Mouse (Mus musculus) spleen, embryonic (tissue): ENCODE measurements at regions not wholly inside any gene's neighbourhood (a gene's known extent, or its start where the extent isn't known, plus 50 kb on each side); places are given as distances from the start of the nearest gene placed in this dataset.

ENCODE experiments used
- CTCF ChIA-PET: fragments of 350-600 bp; sonication (Branson Sonifier 250); formaldehyde crosslinking; loops from one replicate; lab custom pipeline; 2022; lab: Charles Lee

GRCm38 (mm10) chr17:84031833-84032232, 155.9 kb downstream of the Zfp36l2 start:
- CTCF ChIA-PET, result interaction anchor here (0.6 kb wide), 1 partner anchor 400 kb away, joined by 3 read pairs; no protein-coding TSS in a partner anchor

DNA sequence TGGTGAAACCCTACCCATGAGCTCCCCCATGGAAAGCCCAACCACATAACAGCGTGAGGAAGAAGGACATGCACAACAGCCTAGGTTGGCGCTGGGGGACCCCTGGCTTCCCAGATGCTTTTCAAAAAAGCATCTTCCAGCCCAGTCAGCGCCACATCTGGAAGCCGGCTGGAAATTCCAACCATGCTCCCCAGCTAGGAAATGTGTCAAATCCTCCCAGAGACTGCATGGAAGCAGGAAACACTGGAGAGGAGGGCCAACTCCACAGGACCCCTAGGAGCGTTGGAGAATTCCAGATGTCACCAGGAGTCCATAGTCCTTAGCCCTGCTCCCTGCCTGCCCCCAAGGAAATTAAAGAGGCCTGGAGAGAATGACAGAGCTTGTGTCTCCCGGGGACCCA, 156.4 kb downstream of the Zfp36l2 start:
- CTCF ChIA-PET, result interaction anchor here (0.6 kb wide), 2 partner anchors 12 to 400 kb away, joined by 3 to 5 read pairs; no protein-coding TSS in a partner anchor

GRCm38 (mm10) chr17:84030699-84031098, 157.0 kb downstream of the Zfp36l2 start:
- CTCF ChIA-PET, result no interaction called here

- CTCF ChIA-PET, result interaction anchor here (0.6 to 1.0 kb wide), 4 partner anchors 14 to 593 kb away, joined by 3 read pairs; no protein-coding TSS in a partner anchor
Measured at GRCm38 (mm10) chr17:84028157-84028970, 159.4 kb downstream of the Zfp36l2 start.

GRCm38 (mm10) chr17:84027275-84027674, 160.5 kb downstream of the Zfp36l2 start:
- CTCF ChIA-PET, result interaction anchor here (0.7 kb wide), 1 partner anchor 219 kb away, joined by 3 read pairs; no protein-coding TSS in a partner anchor

DNA sequence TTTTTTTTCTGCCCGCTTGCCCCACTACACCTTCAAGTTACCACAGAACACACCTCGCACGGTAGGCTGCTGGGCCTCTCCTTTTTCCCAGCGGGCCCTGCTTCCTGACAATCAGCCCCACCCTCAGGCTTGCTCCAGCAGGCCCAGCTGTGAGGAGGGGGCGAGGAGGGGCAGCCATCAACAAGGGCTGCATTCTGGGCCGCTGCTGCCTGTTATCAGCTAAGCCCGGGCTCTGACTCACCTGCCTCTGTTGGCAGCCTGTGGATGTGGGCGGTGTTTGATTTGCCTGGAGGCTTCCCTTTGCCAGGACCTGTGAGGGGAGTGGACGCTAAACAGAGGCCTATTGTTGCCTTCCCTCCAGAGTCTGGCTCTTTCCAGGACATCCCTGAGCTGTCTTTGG, 161.6 kb downstream of the Zfp36l2 start:
- CTCF ChIA-PET, result interaction anchor here (1.0 kb wide), 1 partner anchor 28 kb away, joined by 3 read pairs; no protein-coding TSS in a partner anchor

- CTCF ChIA-PET, result interaction anchor here (0.6 kb wide), 1 partner anchor 12 kb away, joined by 11 read pairs; no protein-coding TSS in a partner anchor
Measured at GRCm38 (mm10) chr17:84022358-84022757, 165.4 kb downstream of the Zfp36l2 start.

- CTCF ChIA-PET, result interaction anchor here (0.6 to 0.8 kb wide), 2 partner anchors 223 to 321 kb away, joined by 3 to 10 read pairs; no protein-coding TSS in a partner anchor
Measured at GRCm38 (mm10) chr17:84018817-84019216, 168.9 kb downstream of the Zfp36l2 start.

DNA sequence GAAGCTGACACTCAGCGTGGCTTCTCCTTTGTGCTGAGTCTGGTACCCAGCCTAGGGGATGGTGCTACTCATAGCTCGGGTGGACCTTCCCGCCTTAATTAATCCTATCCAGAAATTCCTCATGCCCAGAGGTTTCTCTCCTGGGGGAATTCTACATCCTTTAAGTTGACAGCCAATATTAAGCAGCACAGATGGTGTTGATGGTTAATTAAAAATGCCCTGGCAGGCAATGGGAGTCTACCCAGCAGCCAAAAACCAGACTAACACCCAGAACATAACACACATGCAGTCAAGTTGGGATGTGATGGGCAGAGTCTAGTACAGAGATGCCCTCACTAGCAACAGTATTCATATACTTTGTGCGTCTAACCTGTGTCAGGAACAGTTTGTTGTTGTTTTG, 169.9 kb downstream of the Zfp36l2 start:
- CTCF ChIA-PET, result no interaction called here

DNA sequence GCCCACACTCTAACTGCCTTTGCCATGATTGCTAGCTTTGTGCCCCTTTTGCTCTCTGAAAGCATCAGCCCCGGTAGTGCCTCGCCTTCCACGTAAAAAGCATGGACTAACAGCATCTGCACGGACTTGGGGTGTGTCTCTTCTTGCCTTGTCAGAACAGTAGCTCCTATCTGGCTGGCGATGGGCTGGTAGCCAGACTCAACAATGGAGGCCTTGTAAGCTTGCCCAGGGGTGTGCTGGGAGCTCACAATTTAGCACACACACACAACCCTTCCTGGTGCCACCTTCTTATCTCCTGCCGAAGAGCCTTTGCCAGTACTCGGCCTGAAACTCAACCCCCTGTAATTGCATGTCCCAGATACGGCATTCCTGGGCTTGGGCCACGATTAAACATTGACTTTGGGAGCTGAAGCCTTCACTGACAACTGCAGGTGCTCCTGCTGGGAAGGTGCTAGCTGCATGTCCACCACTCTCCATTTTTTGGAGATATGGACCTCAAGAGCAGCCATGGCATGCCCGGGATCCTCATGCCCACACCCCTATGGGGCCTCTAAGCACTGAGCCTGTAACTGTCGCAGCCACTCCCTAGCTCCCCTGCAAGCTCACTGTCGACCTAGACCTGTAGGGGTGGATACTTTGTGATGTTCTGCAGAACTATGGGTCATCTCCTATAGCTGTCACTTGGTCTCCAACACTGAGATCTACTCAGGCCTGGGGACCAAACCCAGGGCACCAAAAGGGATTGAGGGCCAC, 166.7 kb upstream of the Haao start:
- CTCF ChIA-PET, result no interaction called here

DNA sequence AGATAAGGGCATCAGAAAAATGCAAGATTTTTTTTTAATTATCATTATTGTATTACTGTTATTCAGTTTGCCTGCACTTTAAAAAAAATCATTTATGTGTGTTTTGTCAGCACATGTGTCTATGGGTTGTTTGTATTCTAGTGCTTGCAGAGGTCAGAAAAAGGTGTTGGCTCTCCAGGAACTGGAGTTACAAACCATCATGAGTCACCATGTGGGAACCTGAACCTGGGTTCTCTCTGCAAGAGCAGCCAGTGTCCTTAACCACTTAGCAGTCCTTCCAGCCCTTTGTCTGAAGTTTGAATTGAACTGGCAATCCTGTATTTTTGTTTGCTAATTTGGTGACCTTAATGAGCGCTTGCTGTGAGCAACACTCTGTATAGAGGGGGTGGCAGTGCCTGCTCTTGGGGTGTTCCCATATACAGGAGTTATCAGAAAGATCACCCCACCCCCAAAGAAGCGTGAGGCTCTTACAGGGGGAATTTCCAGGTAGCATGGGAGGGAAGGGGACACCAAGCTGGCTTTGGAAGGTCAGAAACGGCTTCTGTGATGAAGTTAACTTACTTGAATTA, 162.8 kb upstream of the Haao start:
- CTCF ChIA-PET, result no interaction called here

- CTCF ChIA-PET, result interaction anchor here (0.7 kb wide), 1 partner anchor 231 kb away, joined by 3 read pairs; no protein-coding TSS in a partner anchor
Measured at GRCm38 (mm10) chr17:84009966-84010365, 162.2 kb upstream of the Haao start.

- CTCF ChIA-PET, result interaction anchor here (0.7 to 1.4 kb wide), 2 partner anchors 10 to 110 kb away, joined by 3 to 4 read pairs; no protein-coding TSS in a partner anchor
Measured at GRCm38 (mm10) chr17:84009194-84009593, 161.4 kb upstream of the Haao start.

DNA sequence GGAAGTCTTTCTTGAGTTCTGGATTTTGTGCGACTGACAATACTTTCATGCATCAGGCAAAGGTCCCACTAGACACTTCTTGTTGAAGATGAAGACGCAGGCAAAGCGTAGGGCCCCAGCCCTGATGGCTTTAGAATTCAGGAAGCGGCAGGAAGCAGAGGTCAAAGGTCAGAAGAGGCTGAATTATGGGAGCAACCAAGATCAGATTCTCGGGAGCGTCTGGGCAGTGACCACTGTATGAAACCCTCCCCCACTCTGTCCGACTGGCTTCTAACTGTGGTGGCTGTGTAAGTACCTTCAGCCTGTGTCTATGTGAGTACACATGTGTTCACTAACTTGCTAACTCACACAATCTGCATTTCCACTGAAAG, 160.9 kb upstream of the Haao start:
- CTCF ChIA-PET, result interaction anchor here (0.7 to 1.4 kb wide), 2 partner anchors 9 to 111 kb away, joined by 3 to 4 read pairs; no protein-coding TSS in a partner anchor

DNA sequence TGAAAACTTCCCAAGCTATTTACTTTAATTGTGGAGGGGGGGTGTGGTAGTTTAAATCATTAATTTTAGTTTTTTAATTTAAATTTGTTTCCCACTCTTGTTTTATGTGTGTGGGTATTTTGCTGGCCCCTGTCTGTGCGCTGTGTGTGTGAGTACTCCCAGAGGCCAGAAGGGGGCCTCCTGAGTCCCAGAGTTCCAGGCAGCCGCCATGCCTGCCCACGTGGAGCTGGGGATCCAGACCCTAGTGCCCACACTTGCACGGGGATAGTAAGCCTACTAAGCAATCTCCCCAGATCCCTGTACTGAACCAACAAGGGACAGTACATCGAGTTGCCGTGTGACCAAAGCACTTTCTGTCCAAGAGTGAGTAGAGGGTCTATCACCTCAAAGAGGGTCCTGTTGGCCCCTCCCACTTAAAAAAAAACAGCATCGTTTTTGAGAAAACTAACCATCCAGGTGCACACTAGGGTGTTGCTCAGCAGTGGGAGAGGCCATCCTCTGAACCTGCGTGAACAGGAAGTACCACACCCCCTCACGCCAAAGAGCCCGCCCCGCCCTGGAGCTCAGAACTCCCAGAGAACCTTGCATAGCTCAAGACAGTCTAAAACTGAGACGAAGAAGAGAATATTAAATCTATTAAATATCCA, 160.4 kb upstream of the Haao start:
- CTCF ChIA-PET, result interaction anchor here (1.4 kb wide), 1 partner anchor 9 kb away, joined by 4 read pairs; no protein-coding TSS in a partner anchor

DNA sequence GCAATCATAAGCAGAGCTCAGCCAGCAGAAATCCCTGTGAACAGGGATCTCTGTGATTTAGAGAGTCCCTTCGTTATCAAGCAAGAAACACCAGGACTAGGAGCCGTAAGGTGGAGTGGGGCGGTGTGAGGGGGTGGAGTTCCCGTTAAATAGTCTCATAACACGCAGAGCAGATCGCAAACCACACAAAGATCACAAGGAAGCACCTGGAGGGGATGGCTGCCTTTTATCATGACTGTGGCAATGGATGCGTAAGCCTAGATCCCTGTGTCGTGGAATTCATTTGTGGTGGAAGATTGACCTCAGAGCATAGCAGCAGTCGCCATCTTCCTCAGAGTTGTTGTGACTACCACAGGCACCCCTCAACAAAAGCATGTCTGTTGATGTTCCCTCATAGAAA, 159.0 kb upstream of the Haao start:
- CTCF ChIA-PET, result interaction anchor here (0.5 kb wide), 1 partner anchor 147 kb away, joined by 3 read pairs; no protein-coding TSS in a partner anchor

- CTCF ChIA-PET, result interaction anchor here (0.6 kb wide), 1 partner anchor 82 kb away, joined by 3 read pairs; no protein-coding TSS in a partner anchor
Measured at GRCm38 (mm10) chr17:84004237-84004636, 156.5 kb upstream of the Haao start.

- CTCF ChIA-PET, result interaction anchor here (0.6 to 0.7 kb wide), 3 partner anchors 42 to 82 kb away, joined by 3 to 4 read pairs (median 3); no protein-coding TSS in a partner anchor
Measured at GRCm38 (mm10) chr17:84003489-84004234, 155.9 kb upstream of the Haao start.

GRCm38 (mm10) chr17:84002939-84003338, 155.2 kb upstream of the Haao start:
- CTCF ChIA-PET, result interaction anchor here (0.6 to 0.7 kb wide), 2 partner anchors 43 to 59 kb away, joined by 3 to 4 read pairs; no protein-coding TSS in a partner anchor

- CTCF ChIA-PET, result no interaction called here
Measured at GRCm38 (mm10) chr17:84002327-84002726, 154.6 kb upstream of the Haao start.
